Mouse (Mus musculus): ENCODE measurements around the gene Gm3542. TPM values are rescaled to one million over a fixed set of nuclear protein-coding genes. Genes with fewer than 3 reads are reported as not detected.

The Gm3542 gene
- not detected for polyA plus RNA-seq (2014; fragmentation: Illumina TruSeq; extraction: RNeasy Lipid Tissue Mini Kit (QIAGEN cat#74804); ENCODE audit: insufficient read depth, low read depth, low replicate concordance)

DNA sequence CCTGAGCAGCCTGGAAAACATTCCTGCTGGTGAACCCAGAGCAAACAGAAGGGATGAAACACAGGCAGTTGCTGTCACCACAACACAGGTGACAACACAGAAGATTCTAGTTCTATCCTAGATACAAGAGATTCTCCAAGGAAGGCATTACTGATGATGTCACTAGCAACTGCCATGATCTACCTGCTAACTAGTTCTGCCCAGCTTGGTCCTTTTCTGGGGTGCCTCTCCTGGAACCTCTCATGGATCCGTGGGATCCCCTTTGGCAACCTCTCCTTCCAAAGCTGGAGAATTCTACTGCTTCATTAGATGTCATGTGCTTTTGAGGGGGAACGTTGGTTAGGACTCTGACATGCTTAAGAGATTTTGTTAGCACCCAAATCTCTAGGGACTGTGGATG, at the start of gene Gm3542:
Gene Gm3542 (minus strand): TSS at position 101 of the 400 bp plus-strand sequence.

Other genes starting within 250 kb of the Gm3542 start
- gene Gm8279, start 203.4 kb downstream of the Gm3542 start, polyA plus RNA-seq (2014; fragmentation: Illumina TruSeq; extraction: RNeasy Lipid Tissue Mini Kit (QIAGEN cat#74804); ENCODE audit: insufficient read depth, low read depth, low replicate concordance), result not detected
- gene Gm3317, start 170.4 kb downstream of the Gm3542 start, polyA plus RNA-seq (2014; fragmentation: Illumina TruSeq; extraction: RNeasy Lipid Tissue Mini Kit (QIAGEN cat#74804); ENCODE audit: insufficient read depth, low read depth, low replicate concordance), result not detected
- not detected for gene Gm8271, start 149.1 kb downstream of the Gm3542 start, polyA plus RNA-seq (2014; fragmentation: Illumina TruSeq; extraction: RNeasy Lipid Tissue Mini Kit (QIAGEN cat#74804); ENCODE audit: insufficient read depth, low read depth, low replicate concordance)
- gene Gm3526, start 74.3 kb downstream of the Gm3542 start, polyA plus RNA-seq (2014; fragmentation: Illumina TruSeq; extraction: RNeasy Lipid Tissue Mini Kit (QIAGEN cat#74804); ENCODE audit: insufficient read depth, low read depth, low replicate concordance), result not detected
- 0.28 TPM for gene Gm3500, start 54.1 kb upstream of the Gm3542 start, polyA plus RNA-seq (2014; fragmentation: Illumina TruSeq; extraction: RNeasy Lipid Tissue Mini Kit (QIAGEN cat#74804); ENCODE audit: insufficient read depth, low read depth, low replicate concordance)
- not detected for gene Gm3194, start 120.5 kb upstream of the Gm3542 start, polyA plus RNA-seq (2014; fragmentation: Illumina TruSeq; extraction: RNeasy Lipid Tissue Mini Kit (QIAGEN cat#74804); ENCODE audit: insufficient read depth, low read depth, low replicate concordance)
- gene Gm8246, start 142.9 kb upstream of the Gm3542 start, polyA plus RNA-seq (2014; fragmentation: Illumina TruSeq; extraction: RNeasy Lipid Tissue Mini Kit (QIAGEN cat#74804); ENCODE audit: insufficient read depth, low read depth, low replicate concordance), result not detected
- gene Gm3187, start 149.3 kb upstream of the Gm3542 start, polyA plus RNA-seq (2014; fragmentation: Illumina TruSeq; extraction: RNeasy Lipid Tissue Mini Kit (QIAGEN cat#74804); ENCODE audit: insufficient read depth, low read depth, low replicate concordance), result not detected
- gene Gm3488, start 166.7 kb upstream of the Gm3542 start, polyA plus RNA-seq (2014; fragmentation: Illumina TruSeq; extraction: RNeasy Lipid Tissue Mini Kit (QIAGEN cat#74804); ENCODE audit: insufficient read depth, low read depth, low replicate concordance), result 0.15 TPM
- not detected for gene Gm3532, start 203.6 kb upstream of the Gm3542 start, polyA plus RNA-seq (2014; fragmentation: Illumina TruSeq; extraction: RNeasy Lipid Tissue Mini Kit (QIAGEN cat#74804); ENCODE audit: insufficient read depth, low read depth, low replicate concordance)

Measured in lung, adult 10 weeks (tissue).